Mouse (Mus musculus) myocyte (in vitro differentiated cells): ENCODE data around the gene Cib4. TPM values are rescaled to one million over a fixed set of nuclear protein-coding genes. Genes with fewer than 3 reads are reported as not detected.

Experiments used
- H3K27me3 ChIP-seq: one replicate; pipeline ENCODE4 v1.6.1; 2011; ENCODE audit not compliant: control insufficient read depth, insufficient read depth, insufficient read length
- H3K36me3 ChIP-seq: one replicate; pipeline ENCODE4 v1.6.1; 2011; ENCODE audit not compliant: control insufficient read depth, insufficient read depth
- H3K4me2 ChIP-seq: one replicate; pipeline ENCODE4 v1.6.1; 2011; ENCODE audit warnings: low read depth, control low read depth
- H3K4me3 ChIP-seq: one replicate; pipeline ENCODE4 v1.5.1; 2011; ENCODE audit warnings: mild to moderate bottlenecking, control low read depth, moderate library complexity
- H3K79me2 ChIP-seq: one replicate; pipeline ENCODE4 v1.6.1; 2011; ENCODE audit not compliant: control insufficient read depth, insufficient read depth
- H3ac ChIP-seq: one replicate; pipeline ENCODE4 v1.6.1; 2011; ENCODE audit not compliant: control insufficient read depth, insufficient read length
- CEBPB ChIP-seq: IDR thresholded peaks from 2 replicates; pipeline ENCODE4 v1.6.1; 2011; ENCODE audit warnings: mild to moderate bottlenecking, moderate library complexity; ENCODE audit not compliant: poor library complexity, insufficient read depth, severe bottlenecking
- E2F4 ChIP-seq: IDR thresholded peaks from one replicate; pipeline ENCODE4 v1.6.1; 2011; ENCODE audit warnings: mild to moderate bottlenecking, control low read depth, moderate library complexity; ENCODE audit not compliant: insufficient read depth
- MAX ChIP-seq: IDR thresholded peaks from one replicate; pipeline ENCODE4 v1.6.1; 2011; ENCODE audit warnings: low read depth, mild to moderate bottlenecking, control low read depth
- MYOD1 ChIP-seq, 3 experiments: IDR thresholded peaks; one replicate each; pipeline ENCODE4 v1.6.1; 2011; ENCODE audit warnings: control low read depth in 2 of 3, low read depth in 2 of 3, mild to moderate bottlenecking in 2 of 3, moderate library complexity in 1 of 3; ENCODE audit not compliant: insufficient read length in 2 of 3, control insufficient read depth in 1 of 3
- MYOG ChIP-seq, 3 experiments: IDR thresholded peaks; one replicate each; pipeline ENCODE4 v1.6.1; 2011; ENCODE audit warnings: control low read depth in 2 of 3, low read depth in 2 of 3, mild to moderate bottlenecking in 2 of 3; ENCODE audit not compliant: insufficient read length in 2 of 3, control insufficient read depth in 1 of 3, insufficient read depth in 1 of 3
- POLR2A ChIP-seq: IDR thresholded peaks from one replicate; pipeline ENCODE4 v1.6.1; 2011; ENCODE audit warnings: low read depth, mild to moderate bottlenecking, control low read depth, moderate library complexity; ENCODE audit not compliant: insufficient read length
- POLR2AphosphoS2 ChIP-seq: IDR thresholded peaks from one replicate; pipeline ENCODE4 v1.6.1; 2011; ENCODE audit warnings: low read depth, control low read depth; ENCODE audit not compliant: insufficient read length
- REST ChIP-seq: IDR thresholded peaks from one replicate; pipeline ENCODE4 v1.6.1; 2011; ENCODE audit warnings: mild to moderate bottlenecking, control low read depth, moderate library complexity; ENCODE audit not compliant: insufficient read depth, insufficient read length
- SRF ChIP-seq: IDR thresholded peaks from one replicate; pipeline ENCODE4 v1.6.1; 2011; ENCODE audit warnings: low read depth; ENCODE audit not compliant: control insufficient read depth, insufficient read length
- TCF12 ChIP-seq: IDR thresholded peaks from one replicate; pipeline ENCODE4 v1.6.1; 2011; ENCODE audit warnings: mild to moderate bottlenecking, control low read depth; ENCODE audit not compliant: poor library complexity, insufficient read depth, severe bottlenecking
- TCF3 ChIP-seq: IDR thresholded peaks from one replicate; pipeline ENCODE4 v1.6.1; 2011; ENCODE audit warnings: low read depth, control low read depth; ENCODE audit not compliant: insufficient read length
- USF1 ChIP-seq: IDR thresholded peaks from one replicate; pipeline ENCODE4 v1.6.1; 2011; ENCODE audit warnings: low read depth, mild to moderate bottlenecking, control low read depth, moderate library complexity
- polyA plus RNA-seq: library from polyadenylated mRNA; unstranded; fragments of >200 nt; fragmentation: generic; extraction: Trizol; gene quantifications from one replicate; pipeline ENCODE4 v1.2.1, GENCODE M21; 2012; ENCODE audit warnings: missing spikeins

Gene Cib4
- polyA plus RNA-seq, 1 experiment = not detected

DNA sequence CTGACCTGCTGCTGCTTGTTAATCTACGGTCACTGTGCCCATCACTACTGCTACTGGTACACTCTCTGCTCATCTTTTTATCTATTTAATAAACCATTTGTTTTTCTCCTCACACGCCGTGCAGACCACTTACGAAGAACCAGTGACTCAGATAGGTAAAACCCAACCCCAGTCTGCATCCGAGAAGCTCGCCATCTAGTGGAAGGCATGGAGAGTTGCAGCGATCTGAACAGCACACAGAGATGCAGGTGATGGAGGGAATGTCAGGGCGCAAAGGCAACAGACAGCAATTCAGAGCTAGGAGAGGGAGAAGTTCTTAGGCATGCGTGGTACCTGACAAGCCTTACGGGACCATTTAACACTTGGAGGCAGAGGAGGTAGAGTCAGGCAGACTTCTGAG is 69.1 kb downstream of the Cib4 start:
- TF ChIP-seq POLR2A (no peak), MAX (no peak), CEBPB (no peak), TCF3 (no peak), MYOG (IDR thresholded peaks at IDR 0.05; ENCODE audit: control insufficient read depth in 1 of 3, insufficient read depth in 1 of 3, insufficient read length in 2 of 3, low read depth in 2 of 3) (no peak), MYOD1 (IDR thresholded peaks at IDR 0.05; ENCODE audit: control insufficient read depth in 1 of 3, insufficient read length in 2 of 3, low read depth in 2 of 3) (no peak), TCF12 (no peak), POLR2AphosphoS2 (no peak), USF1 (no peak), SRF (no peak), REST (no peak), E2F4 (no peak)
- Histone ChIP-seq H3K4me3 (no peak overlapping the region), H3K79me2 (no peaks in the 10 kb centered on the region), H3K27me3 (peaks cover 38% of the 10 kb centered on the region), H3K36me3 (no peaks in the 10 kb centered on the region), H3K4me2 (no peak overlapping the region), H3ac (no peak overlapping the region)

DNA sequence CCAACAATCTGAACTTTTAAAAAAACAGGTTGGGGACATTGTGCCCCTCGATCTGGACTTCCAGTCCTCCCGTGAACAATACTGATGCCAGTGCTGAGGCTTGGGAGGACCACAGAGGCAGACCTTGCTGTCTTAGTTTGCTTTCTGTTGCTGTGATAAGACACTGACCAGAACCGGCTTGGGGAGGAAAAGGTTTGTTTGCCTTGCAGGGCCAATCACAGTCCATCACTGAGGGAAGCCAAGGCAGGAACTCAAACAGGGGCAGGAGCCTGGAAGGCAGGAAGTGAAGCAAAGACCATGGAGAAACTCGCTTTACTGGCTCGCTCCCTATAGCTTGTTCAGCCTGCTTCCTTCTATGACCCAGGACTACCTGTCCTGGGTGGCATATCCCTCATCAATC is 73.5 kb downstream of the Cib4 start:
- no peak overlapping the region for H3ac ChIP-seq
- H3K4me2 ChIP-seq = no peak overlapping the region
- H3K36me3 ChIP-seq = no peaks in the 10 kb centered on the region
- H3K79me2 ChIP-seq = no peaks in the 10 kb centered on the region
- H3K27me3 ChIP-seq = peaks cover 60% of the 10 kb centered on the region
- no peak overlapping the region for H3K4me3 ChIP-seq
- TF ChIP-seq TCF12 (no peak), REST (no peak), USF1 (no peak), E2F4 (no peak), POLR2AphosphoS2 (no peak), MAX (no peak), CEBPB (no peak), MYOG (IDR thresholded peaks at IDR 0.05; ENCODE audit: control insufficient read depth in 1 of 3, insufficient read depth in 1 of 3, insufficient read length in 2 of 3, low read depth in 2 of 3) (no peak), SRF (no peak), TCF3 (no peak), POLR2A (no peak), MYOD1 (IDR thresholded peaks at IDR 0.05; ENCODE audit: control insufficient read depth in 1 of 3, insufficient read length in 2 of 3, low read depth in 2 of 3) (no peak)

DNA sequence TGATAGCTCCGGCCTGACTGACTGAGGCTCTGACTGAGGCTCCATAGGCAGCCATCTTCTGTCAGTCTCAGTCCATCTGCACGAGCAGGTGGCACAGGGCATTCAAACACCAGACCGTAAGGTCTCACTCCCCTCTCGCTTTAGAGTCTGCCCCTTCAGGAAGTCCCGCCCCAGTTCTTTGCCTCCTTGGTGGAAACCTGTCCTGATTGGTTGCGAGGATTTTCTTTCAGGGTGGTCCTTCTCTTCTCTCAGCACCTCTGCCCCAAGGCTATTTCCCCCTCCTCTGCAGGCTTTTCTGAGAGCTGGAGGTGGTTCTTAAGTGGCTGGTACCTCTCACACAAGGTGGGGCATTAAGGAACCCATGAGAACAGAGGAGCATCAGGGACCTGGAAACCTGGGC is 75.2 kb downstream of the Cib4 start:
- Histone ChIP-seq H3K79me2 (no peaks in the 10 kb centered on the region), H3K4me3 (no peak overlapping the region), H3K27me3 (peaks cover 77% of the 10 kb centered on the region), H3K36me3 (no peaks in the 10 kb centered on the region), H3ac (no peak overlapping the region), H3K4me2 (no peak overlapping the region)
- TF ChIP-seq MYOG (IDR thresholded peaks at IDR 0.05; ENCODE audit: control insufficient read depth in 1 of 3, insufficient read depth in 1 of 3, insufficient read length in 2 of 3, low read depth in 2 of 3) (no peak), REST (no peak), E2F4 (no peak), CEBPB (no peak), TCF12 (no peak), TCF3 (no peak), SRF (no peak), POLR2A (no peak), USF1 (no peak), POLR2AphosphoS2 (no peak), MAX (no peak), MYOD1 (IDR thresholded peaks at IDR 0.05; ENCODE audit: control insufficient read depth in 1 of 3, insufficient read length in 2 of 3, low read depth in 2 of 3) (no peak)

DNA sequence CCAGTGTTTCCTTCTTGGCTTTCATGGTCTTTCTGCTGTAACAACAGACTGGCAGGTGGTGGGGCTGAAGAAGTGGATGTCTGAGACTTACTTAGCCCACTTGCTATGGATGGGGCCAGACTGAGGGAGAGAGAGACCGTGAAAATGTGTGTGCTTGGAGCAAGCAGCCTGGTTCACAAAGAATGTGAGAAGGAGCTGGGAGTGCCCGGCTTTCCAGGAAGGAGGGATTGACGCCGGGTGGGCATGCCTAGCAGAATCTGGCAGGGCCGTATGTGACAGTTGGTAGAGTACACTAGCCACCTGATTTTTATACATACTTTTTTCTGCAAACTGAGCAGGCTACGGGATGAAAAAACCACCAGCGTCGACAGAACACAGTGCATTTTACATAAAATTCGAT is 79.3 kb downstream of the Cib4 start:
- Histone ChIP-seq H3ac (no peak overlapping the region), H3K79me2 (no peaks in the 10 kb centered on the region), H3K4me3 (no peak overlapping the region), H3K36me3 (no peaks in the 10 kb centered on the region), H3K4me2 (no peak overlapping the region), H3K27me3 (peaks cover 87% of the 10 kb centered on the region)
- TF ChIP-seq SRF = no peak
- no peak for TF ChIP-seq TCF3
- TF ChIP-seq USF1 = no peak
- no peak for TF ChIP-seq MAX
- TF ChIP-seq MYOD1 (IDR thresholded peaks at IDR 0.05; ENCODE audit: control insufficient read depth in 1 of 3, insufficient read length in 2 of 3, low read depth in 2 of 3) = no peak

DNA sequence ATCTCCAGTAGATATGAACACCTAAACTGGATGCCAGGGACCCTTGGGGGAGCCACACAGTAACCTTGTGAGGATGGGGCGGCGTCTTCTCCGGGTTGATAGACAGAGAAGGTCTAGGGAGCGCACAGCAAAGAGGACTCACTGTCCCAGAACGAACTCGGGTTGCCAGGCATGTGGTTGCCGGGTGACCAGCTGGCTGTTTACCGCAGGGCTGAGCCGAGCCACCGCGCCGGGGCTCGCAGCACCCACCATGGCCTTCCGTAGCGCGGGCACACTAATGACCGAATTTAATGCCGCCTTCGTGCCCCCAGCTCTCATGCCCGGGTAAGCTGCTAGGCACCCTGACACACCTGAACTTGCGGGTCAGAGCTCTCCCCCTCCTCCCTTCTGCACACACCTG is 79.8 kb downstream of the Cib4 start, which contains the start of gene 1700001C02Rik:
TSS of gene 1700001C02Rik (plus strand) at position 187 of the 400 bp plus-strand sequence.
- H3K79me2 ChIP-seq = no peaks in the 10 kb centered on the region
- H3K4me2 ChIP-seq = no peak within 1 kb of the TSS
- no peak for TF ChIP-seq TCF3
- no peak for TF ChIP-seq CEBPB
- no peak for TF ChIP-seq MAX
- TF ChIP-seq POLR2A = no peak
- TF ChIP-seq USF1 = no peak
- no peak for TF ChIP-seq POLR2AphosphoS2
- no peak for TF ChIP-seq TCF12
- TF ChIP-seq MYOG (IDR thresholded peaks at IDR 0.05; ENCODE audit: control insufficient read depth in 1 of 3, insufficient read depth in 1 of 3, insufficient read length in 2 of 3, low read depth in 2 of 3) = no peak
- no peak for TF ChIP-seq E2F4
- no peak for TF ChIP-seq SRF
- no peak for TF ChIP-seq REST
- TF ChIP-seq MYOD1 (IDR thresholded peaks at IDR 0.05; ENCODE audit: control insufficient read depth in 1 of 3, insufficient read length in 2 of 3, low read depth in 2 of 3) = no peak
- H3ac ChIP-seq = no peak within 1 kb of the TSS
- peaks cover 87% of the 10 kb centered on the region for H3K27me3 ChIP-seq
- no peaks in the 10 kb centered on the region for H3K36me3 ChIP-seq
- H3K4me3 ChIP-seq = no peak within 1 kb of the TSS
